Mouse (Mus musculus): ENCODE measurements around the gene Aox2. TPM values are rescaled to one million over a fixed set of nuclear protein-coding genes. Genes with fewer than 3 reads are reported as not detected.

The Aox2 gene
- total RNA-seq, 2 experiments from 2014 or later, result not detected

Other genes starting within 250 kb of the Aox2 start
- not detected in 2 replicates for gene Aox1, start 248.4 kb upstream of the Aox2 start, total RNA-seq (2015; ENCODE audit: low replicate concordance)
- 0.42 TPM in 1 of 2 replicates, not detected in the other for gene Aox1, start 248.4 kb upstream of the Aox2 start, total RNA-seq (2017; ENCODE audit: low replicate concordance)
- not detected in 2 replicates for gene Aox3, start 165.2 kb upstream of the Aox2 start, total RNA-seq (2015; ENCODE audit: low replicate concordance)
- gene Aox3, start 165.2 kb upstream of the Aox2 start, total RNA-seq (2017; ENCODE audit: low replicate concordance), result not detected in 2 replicates
- not detected in 2 replicates for gene Aox4, start 67.9 kb upstream of the Aox2 start, total RNA-seq (2015; ENCODE audit: low replicate concordance)
- gene Aox4, start 67.9 kb upstream of the Aox2 start, total RNA-seq (2017; ENCODE audit: low replicate concordance), result not detected in 2 replicates
- 53.8 and 57.5 TPM in 2 replicates for gene Bzw1, start 114.6 kb downstream of the Aox2 start, total RNA-seq (2015; ENCODE audit: low replicate concordance)
- 43.8 and 48.4 TPM in 2 replicates for gene Bzw1, start 114.6 kb downstream of the Aox2 start, total RNA-seq (2017; ENCODE audit: low replicate concordance)
- 1,350 and 1,470 TPM in 2 replicates for gene Clk1, start 145.7 kb downstream of the Aox2 start, total RNA-seq (2015; ENCODE audit: low replicate concordance)
- gene Clk1, start 145.7 kb downstream of the Aox2 start, total RNA-seq (2017; ENCODE audit: low replicate concordance), result 1,532 and 1,795 TPM in 2 replicates
- 0.77 and 13.4 TPM in 2 replicates for gene Nif3l1, start 166.8 kb downstream of the Aox2 start, total RNA-seq (2015; ENCODE audit: low replicate concordance)
- gene Nif3l1, start 166.8 kb downstream of the Aox2 start, total RNA-seq (2017; ENCODE audit: low replicate concordance), result 5.0 and 8.9 TPM in 2 replicates
- gene Ppil3, start 167.2 kb downstream of the Aox2 start, total RNA-seq (2015; ENCODE audit: low replicate concordance), result 15.6 and 18.4 TPM in 2 replicates
- 7.2 and 13.4 TPM in 2 replicates for gene Ppil3, start 167.2 kb downstream of the Aox2 start, total RNA-seq (2017; ENCODE audit: low replicate concordance)
- gene Orc2, start 226.8 kb downstream of the Aox2 start, total RNA-seq (2015; ENCODE audit: low replicate concordance), result 9.6 and 9.8 TPM in 2 replicates
- gene Orc2, start 226.8 kb downstream of the Aox2 start, total RNA-seq (2017; ENCODE audit: low replicate concordance), result 21.9 and 22.0 TPM in 2 replicates